Mouse (Mus musculus) CD8-positive naive resting alpha-beta T cell, adult 57 days (primary cell): ENCODE measurements around the gene Tyrp1. TPM values are rescaled to one million over a fixed set of nuclear protein-coding genes. Genes with fewer than 3 reads are reported as not detected.

Experiments used
- total RNA-seq: library from RNA; stranded (reverse); gene quantifications from one replicate; pipeline ENCODE4 v1.2.4, GENCODE M21; 2023

Gene Tyrp1
- not detected for total RNA-seq

GRCm38 (mm10) chr4:80834050-80834449 lies at the start of gene Tyrp1:
Gene Tyrp1 (plus strand): TSS chr4:80834123.

Other genes with a start within 250 kb of the Tyrp1 start
- gene Lurap1l, start 76.5 kb downstream of the Tyrp1 start, total RNA-seq, result not detected